Mouse (Mus musculus) erythroblast, adult 5-6 weeks (primary cell): ENCODE results near the gene Adam1a. TPM values are rescaled to one million over a fixed set of nuclear protein-coding genes. Genes with fewer than 3 reads are reported as not detected.

Experiments used
- ATAC-seq: replicated peaks from 2 replicates; pipeline ENCODE4 v1.8.0; 2016; ENCODE audit warnings: moderate number of reproducible peaks, mild to moderate bottlenecking, moderate TSS enrichment, inconsistent platforms; ENCODE audit not compliant: poor library complexity, low FRiP score, severe bottlenecking
- total RNA-seq, 2 experiments: library from RNA; stranded (forward) in 1 of 2; stranded (reverse) in 1 of 2; fragments of 150-400 nt in 1 of 2; fragments of 200-764, 138-1000 nt in 1 of 2; gene quantifications; 2 replicates each; pipeline versions ENCODE4 v1.2.3 to v1.2.4; 2015 to 2017; ENCODE audit warnings: low replicate concordance in 2 of 2

Adam1a gene
- total RNA-seq, 2 experiments from 2014 or later: 0.38 to 0.85 TPM

DNA sequence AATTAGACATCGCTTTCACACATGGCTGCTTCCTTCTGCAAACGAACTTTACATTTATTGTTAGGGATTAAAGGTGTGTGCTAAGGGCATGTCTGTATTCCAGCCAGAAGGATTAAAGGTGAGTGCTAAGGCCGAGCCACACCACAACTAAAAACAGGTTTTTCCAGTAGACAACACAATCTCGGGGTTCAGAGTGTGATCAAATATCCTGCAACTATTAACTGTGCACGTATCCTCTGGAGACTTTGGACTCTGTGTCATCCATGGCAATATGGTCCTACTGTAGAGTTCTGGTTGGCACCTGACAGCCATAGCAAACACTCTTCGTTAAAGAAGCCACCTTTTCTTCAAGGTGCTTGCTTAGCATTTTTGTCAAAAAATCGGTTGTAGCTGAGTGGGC lies 35.3 kb downstream of the Adam1a start:
- no peak for ATAC-seq

DNA sequence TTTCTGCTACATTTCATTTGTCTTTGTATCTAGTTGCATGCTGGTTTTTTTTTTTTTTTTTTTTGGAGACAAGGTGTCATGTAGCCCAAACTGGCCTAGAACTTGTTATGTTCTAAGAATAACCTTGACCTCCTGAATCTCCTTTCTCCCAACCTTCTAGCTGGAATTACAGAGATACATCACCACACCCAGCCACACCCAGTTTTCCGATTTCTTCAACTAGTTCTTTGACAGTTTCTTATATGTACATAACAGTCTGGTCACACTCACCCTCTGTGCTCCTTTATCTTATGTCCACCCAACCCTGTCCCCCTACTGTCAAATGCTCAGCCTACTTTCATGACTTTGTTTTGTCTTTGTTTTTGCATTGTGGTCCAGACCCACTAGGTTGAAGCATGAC lies 38.4 kb downstream of the Adam1a start:
- ATAC-seq: no peak

DNA sequence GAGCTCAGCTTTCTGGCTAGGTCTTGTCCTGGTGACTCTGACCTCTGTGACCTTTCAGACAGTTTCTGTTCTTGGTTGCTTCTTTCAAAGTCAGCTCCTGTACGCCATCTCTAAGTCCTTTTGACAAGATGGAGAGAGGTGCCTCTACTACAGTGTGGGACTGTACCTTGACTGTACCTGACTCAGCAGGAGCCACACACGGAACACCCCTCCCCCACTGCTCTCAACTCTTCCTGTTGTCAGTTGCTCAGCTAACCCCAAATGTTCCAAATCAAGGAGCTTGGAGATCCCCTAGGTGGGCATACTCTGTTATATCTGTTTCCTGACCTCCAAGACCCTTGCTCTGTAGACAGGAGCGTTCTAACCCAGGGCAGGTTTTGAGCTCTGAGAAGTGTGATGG lies 42.1 kb downstream of the Adam1a start, which contains the start of gene Adam1b:
Gene Adam1b, minus strand, starts transcription at position 205 of the 400 bp plus-strand sequence.
- ATAC-seq: no peak

DNA sequence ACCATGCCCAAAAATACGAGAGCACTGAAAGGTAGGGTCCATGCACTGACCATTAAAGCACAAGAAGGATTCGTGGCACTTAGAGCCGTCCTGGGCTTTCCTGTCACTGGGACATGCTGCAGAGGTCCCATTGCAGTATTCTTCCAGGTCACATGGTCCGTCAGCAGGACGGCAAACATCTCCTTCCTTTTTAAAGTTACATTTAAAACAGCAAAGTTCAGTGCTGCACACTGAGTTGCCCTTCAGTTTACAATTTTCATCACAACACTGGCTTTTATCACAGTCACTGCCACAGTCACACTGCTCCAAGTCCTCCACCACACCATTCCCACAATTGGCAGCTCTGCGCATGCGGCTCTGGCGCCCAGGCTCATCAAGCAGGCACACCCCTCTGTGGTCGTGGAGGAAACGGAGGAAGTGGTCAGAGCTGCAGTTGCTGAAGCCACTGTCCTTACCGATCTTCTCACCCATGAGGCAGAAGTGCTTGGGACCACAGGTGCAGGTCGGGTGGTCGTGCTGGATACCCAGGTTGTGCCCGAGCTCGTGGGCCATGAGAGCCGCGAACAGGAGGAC lies 43.8 kb downstream of the Adam1a start:
- peak; percentile 7; the same call in 1 of the 2 replicates for ATAC-seq

DNA sequence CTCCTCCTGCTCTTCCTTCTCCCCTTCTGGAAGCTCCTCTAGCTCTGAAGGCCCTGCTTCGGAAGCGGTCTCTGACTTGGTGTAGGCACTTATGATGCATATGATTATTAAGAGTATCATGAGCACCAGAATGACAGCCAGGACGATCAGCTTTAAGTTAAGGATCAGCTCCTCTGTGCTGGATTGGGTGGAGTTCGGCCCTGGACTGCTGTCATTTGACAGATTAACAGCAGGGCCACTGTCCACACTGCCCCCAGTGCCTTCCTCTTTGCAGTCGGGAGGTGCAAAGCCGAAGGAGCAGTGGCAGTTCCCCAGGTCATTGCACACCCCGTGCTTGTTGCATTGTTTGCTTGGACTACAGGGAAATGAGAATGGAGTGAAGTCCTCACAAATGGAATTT lies 44.6 kb downstream of the Adam1a start:
- no peak for ATAC-seq

DNA sequence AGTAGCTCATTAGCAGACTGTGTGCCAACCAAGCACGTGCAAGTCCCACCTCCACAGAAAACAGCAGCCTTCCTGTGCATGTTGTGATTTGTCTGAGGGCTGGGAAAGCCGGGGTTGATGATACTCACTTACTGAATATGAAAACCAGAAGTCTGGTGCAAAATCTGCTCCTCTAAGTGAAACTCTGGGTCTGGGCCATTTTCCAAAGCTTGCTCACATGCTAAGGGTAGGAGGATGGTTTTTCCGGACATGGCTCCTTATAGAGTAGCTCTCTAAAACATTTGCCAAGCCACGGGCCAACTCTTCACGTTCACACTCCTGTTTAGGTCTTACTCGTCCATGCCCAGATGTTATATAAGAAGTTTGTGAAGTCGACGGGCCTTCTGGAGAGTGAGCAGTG lies 52.0 kb downstream of the Adam1a start:
- ATAC-seq: no peak

DNA sequence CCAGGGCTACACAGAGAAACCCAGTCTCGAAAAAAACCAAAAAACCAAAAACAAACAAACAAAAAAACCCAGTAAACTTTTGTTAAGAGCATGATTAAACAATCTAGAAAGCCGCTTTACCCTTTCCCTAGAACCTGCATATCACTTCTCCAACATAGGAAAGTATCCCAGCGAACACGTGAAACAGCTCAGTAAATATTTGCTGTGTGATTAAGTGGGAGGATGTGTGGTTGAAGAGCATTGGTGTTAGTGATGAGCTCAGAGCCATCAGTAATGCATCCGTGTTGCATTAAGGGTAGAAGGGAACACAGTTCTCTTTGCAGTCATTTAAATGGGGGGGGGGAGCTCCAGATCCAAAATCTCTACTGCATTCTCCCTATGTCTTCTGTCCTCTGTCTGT lies 60.5 kb downstream of the Adam1a start:
- no peak for ATAC-seq

DNA sequence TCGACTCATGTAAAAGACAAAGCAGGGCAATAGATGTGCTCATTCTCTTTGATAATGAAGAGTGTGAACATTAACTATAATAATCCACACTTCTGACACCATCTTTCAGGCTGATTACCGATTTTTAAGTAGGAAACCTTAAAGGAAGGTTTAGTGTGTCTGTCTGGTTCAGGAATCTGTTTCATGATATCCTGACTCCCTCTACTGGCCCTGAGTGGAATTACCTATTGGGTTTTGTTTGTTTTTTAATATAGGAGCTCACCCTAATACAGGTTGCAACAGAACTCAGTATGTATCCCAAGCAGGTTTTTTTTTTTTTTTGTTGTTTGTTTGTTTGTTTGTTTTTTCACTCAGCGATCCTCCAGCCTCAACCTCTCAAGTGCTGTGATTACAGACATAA lies 67.6 kb downstream of the Adam1a start:
- ATAC-seq: peak; percentile 73

DNA sequence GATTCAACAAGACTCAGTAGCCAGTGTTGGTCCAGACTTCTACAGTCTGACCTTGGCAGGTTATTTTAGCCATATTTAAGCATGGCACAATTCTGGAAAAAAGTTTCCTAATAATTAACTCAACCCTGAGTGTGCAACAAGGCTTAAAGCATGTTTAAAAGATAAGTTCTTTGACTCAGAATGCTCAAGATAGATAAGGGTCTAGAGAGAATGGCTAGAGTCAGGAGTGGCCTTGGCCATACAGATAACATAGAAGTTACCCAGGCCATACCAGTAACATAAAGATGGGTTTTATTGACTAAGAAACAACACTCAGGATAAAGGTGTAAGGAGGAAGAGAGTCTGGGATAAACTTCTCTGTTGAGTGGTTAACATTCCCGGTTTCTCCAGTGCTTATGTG lies 69.2 kb downstream of the Adam1a start:
- ATAC-seq: peak; percentile 29; the same call in 1 of the 2 replicates

DNA sequence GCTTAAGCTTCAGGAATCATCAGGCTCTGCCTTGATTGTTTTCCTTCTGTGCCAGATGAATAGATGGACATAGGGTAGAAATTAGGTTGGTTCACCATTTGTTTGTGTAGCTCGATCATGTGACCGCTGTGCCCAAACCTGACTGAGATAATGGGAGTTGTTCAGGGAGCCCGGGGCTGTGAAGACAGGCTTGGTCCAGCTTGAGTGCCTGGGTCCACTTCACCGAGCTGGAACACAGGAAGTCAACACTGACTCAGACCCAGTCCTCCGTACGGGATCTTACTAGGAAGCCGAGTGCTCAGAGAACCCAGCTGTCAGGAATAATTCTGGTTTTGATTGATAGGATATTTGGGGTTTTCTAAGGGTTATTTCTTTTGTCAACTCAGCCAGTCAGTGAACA lies 70.7 kb downstream of the Adam1a start:
- no peak for ATAC-seq

DNA sequence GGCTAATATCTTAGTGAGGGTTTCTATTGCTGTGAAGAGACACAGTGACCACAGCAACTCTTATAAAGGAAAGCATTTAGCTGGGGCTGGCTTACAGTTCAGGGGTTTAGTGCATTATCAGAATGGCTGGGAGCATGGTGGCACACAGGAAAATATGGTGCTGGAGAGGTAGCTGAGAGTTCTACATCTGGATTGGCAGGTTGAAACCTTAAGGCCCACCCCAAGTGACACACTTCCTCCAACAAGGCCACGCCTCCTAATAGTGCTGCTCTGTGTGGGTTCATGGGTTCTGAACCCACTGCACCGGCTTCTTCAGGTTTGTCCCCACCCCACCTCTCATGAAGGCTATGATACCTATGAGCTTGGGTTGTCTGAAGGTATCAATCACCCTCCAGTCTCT lies 72.9 kb downstream of the Adam1a start:
- no peak for ATAC-seq

DNA sequence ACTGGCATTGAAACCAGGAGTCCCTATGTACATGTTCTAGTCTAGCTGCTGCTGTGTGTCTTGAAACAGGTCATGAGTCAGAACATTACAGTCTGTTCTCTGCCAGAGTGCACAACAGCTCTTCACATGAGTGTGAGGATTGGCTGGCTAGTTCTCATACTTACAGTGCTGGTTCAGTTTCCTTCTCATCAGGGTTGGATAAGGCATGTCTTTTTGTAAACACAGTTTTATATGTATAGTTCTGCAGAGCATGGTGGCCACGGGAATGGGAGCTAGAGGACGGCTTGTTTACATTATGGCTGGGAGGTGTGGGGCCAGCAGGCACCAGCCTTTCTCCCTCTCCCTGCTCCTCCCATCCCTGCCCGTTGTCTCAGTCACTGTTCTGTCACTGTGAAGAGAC lies 75.7 kb downstream of the Adam1a start:
- ATAC-seq: no peak

Other genes with a start within 250 kb of the Adam1a start
- gene Trafd1, start 159.8 kb downstream of the Adam1a start, total RNA-seq (2015; ENCODE audit: low replicate concordance): 19.4 and 30.3 TPM in 2 replicates
- gene Trafd1, start 159.8 kb downstream of the Adam1a start, total RNA-seq (2017; ENCODE audit: low replicate concordance): 19.3 and 26.5 TPM in 2 replicates
- gene Naa25, start 147.5 kb downstream of the Adam1a start, total RNA-seq (2015; ENCODE audit: low replicate concordance): 7.9 and 10.4 TPM in 2 replicates
- 14.2 and 16.6 TPM in 2 replicates for gene Naa25, start 147.5 kb downstream of the Adam1a start, total RNA-seq (2017; ENCODE audit: low replicate concordance)
- not detected in 2 replicates for gene Tmem116, start 93.6 kb downstream of the Adam1a start, total RNA-seq (2015; ENCODE audit: low replicate concordance)
- gene Tmem116, start 93.6 kb downstream of the Adam1a start, total RNA-seq (2017; ENCODE audit: low replicate concordance): 0.42 and 1.4 TPM in 2 replicates
- gene Erp29, start 93.0 kb downstream of the Adam1a start, total RNA-seq (2015; ENCODE audit: low replicate concordance): 37.8 and 44.6 TPM in 2 replicates
- gene Erp29, start 93.0 kb downstream of the Adam1a start, total RNA-seq (2017; ENCODE audit: low replicate concordance): 76.1 and 121 TPM in 2 replicates
- gene Adam1b, start 42.0 kb downstream of the Adam1a start, total RNA-seq (2015; ENCODE audit: low replicate concordance): not detected in 2 replicates
- gene Adam1b, start 42.0 kb downstream of the Adam1a start, total RNA-seq (2017; ENCODE audit: low replicate concordance): not detected in 2 replicates
- gene Gm42878, start within 50 bp of the Adam1a start, total RNA-seq (2015; ENCODE audit: low replicate concordance): not detected in 2 replicates
- gene Gm42878, start within 50 bp of the Adam1a start, total RNA-seq (2017; ENCODE audit: low replicate concordance): 0.60 TPM in 1 of 2 replicates, not detected in the other
- gene Mapkapk5, start 423 bp upstream of the Adam1a start, total RNA-seq (2015; ENCODE audit: low replicate concordance): 51.0 and 70.3 TPM in 2 replicates
- 36.1 and 43.6 TPM in 2 replicates for gene Mapkapk5, start 423 bp upstream of the Adam1a start, total RNA-seq (2017; ENCODE audit: low replicate concordance)
- 28.2 and 58.1 TPM in 2 replicates for gene Aldh2, start 48.3 kb upstream of the Adam1a start, total RNA-seq (2015; ENCODE audit: low replicate concordance)
- gene Aldh2, start 48.3 kb upstream of the Adam1a start, total RNA-seq (2017; ENCODE audit: low replicate concordance): 96.6 and 99.4 TPM in 2 replicates
- 1.9 and 3.1 TPM in 2 replicates for gene Acad12, start 73.5 kb upstream of the Adam1a start, total RNA-seq (2015; ENCODE audit: low replicate concordance)
- gene Acad12, start 73.5 kb upstream of the Adam1a start, total RNA-seq (2017; ENCODE audit: low replicate concordance): 0.14 and 0.51 TPM in 2 replicates
- 2.1 and 3.7 TPM in 2 replicates for gene Acad10, start 115.0 kb upstream of the Adam1a start, total RNA-seq (2015; ENCODE audit: low replicate concordance)
- 0.14 and 0.26 TPM in 2 replicates for gene Acad10, start 115.0 kb upstream of the Adam1a start, total RNA-seq (2017; ENCODE audit: low replicate concordance)
- gene Brap, start 115.1 kb upstream of the Adam1a start, total RNA-seq (2015; ENCODE audit: low replicate concordance): 30.4 and 45.1 TPM in 2 replicates
- 67.0 and 88.8 TPM in 2 replicates for gene Brap, start 115.1 kb upstream of the Adam1a start, total RNA-seq (2017; ENCODE audit: low replicate concordance)
- 97.4 and 97.8 TPM in 2 replicates for gene Atxn2, start 165.9 kb upstream of the Adam1a start, total RNA-seq (2015; ENCODE audit: low replicate concordance)
- 166 and 169 TPM in 2 replicates for gene Atxn2, start 165.9 kb upstream of the Adam1a start, total RNA-seq (2017; ENCODE audit: low replicate concordance)